Mouse (Mus musculus): Measurements from ENCODE around the gene Gstk1. TPM values are rescaled to one million over a fixed set of nuclear protein-coding genes. Genes with fewer than 3 reads are reported as not detected.
A peak's percentile ranks its signal among the peaks of the same experiment; 100 is the strongest.

Gstk1 gene
- polyA plus RNA-seq, 1 experiment from 2014 or later: 6.9 TPM

DNA sequence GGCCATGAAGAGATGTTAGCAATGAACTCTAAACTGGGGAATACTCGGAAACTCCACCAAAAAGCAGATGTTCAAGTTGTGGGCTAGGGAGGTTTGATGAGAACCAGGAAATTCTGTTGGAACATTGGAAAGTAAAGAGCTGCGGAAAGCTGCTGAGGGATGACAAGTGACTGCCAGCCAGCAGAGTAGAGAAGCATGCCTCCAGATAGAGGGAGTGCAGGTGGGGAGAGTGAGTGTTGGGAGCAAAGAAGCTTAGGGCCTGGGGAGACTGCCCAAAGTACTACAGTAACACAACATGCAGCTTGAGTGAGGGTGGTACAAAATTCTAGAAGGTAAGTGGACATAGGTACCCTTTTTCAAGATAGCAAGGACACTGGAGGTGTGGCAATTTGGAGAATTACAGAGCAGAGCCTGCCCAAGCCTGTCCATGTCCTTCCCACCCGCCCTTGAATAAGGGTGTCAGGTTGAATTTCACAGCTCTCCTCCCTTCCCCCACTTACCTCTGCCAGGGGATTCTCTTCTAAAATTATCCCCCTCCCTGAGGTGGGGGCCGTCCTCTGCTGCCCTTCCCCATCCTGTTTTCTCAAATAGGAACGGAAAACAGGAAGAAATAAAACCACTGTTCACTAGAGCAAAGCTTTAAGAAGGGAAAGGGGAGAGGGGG lies 37.3 kb downstream of the Gstk1 start:
- Histone ChIP-seq H3K27me3 (no peaks in the 10 kb centered on the region), H3K9me3 (replicated peaks) (no peaks in the 10 kb centered on the region), H3K4me3 (replicated peaks) (no peak overlapping the region), H3K27ac (no peak overlapping the region), H3K4me2 (no peak overlapping the region), H3K9ac (no peak overlapping the region), H3K4me1 (replicated peaks) (no peaks in the 10 kb centered on the region), H3K36me3 (peaks cover 64% of the 10 kb centered on the region)
- ATAC-seq (ENCODE audit: low read depth) (peak; percentile 12; the same call in 1 of the 2 replicates), DNase-seq (no peak)
- 59% methylated on average over 5 of the region's 5 CpGs for WGBS (ENCODE audit: insufficient replicate concordance)

DNA sequence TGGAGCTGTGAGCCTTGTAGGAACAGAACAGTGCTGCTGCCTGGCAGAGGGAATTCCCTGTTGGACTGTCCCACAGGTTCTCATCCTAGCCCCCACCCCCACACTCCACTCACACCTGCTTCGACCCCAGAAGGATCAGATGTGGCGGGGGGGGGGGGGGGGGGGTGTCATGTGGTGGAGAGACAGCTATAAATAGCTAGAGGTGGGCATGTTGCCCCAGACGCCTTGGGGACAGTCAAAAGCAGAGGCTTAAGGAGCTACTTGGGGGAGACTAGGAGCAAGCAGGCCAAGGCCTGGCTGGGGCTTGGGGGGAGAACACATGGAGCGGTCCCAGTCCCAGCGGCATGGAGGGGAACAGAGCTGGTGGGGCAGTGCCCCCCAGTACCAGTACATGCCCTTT lies 40.7 kb downstream of the Gstk1 start, which contains the start of gene Clcn1:
TSS of gene Clcn1 (plus strand) at position 238 of the 400 bp plus-strand sequence.
- WGBS (ENCODE audit: insufficient replicate concordance): 79% methylated on average over 4 of the region's 5 CpGs
- Histone ChIP-seq H3K4me3 (replicated peaks) (no peak within 1 kb of the TSS), H3K27me3 (no peaks in the 10 kb centered on the region), H3K4me1 (replicated peaks) (no peaks in the 10 kb centered on the region), H3K27ac (no peak within 1 kb of the TSS), H3K36me3 (peaks cover 32% of the 10 kb centered on the region), H3K9me3 (replicated peaks) (no peaks in the 10 kb centered on the region), H3K9ac (no peak within 1 kb of the TSS), H3K4me2 (no peak within 1 kb of the TSS)
- ATAC-seq (ENCODE audit: low read depth) (no peak), DNase-seq (no peak)

DNA sequence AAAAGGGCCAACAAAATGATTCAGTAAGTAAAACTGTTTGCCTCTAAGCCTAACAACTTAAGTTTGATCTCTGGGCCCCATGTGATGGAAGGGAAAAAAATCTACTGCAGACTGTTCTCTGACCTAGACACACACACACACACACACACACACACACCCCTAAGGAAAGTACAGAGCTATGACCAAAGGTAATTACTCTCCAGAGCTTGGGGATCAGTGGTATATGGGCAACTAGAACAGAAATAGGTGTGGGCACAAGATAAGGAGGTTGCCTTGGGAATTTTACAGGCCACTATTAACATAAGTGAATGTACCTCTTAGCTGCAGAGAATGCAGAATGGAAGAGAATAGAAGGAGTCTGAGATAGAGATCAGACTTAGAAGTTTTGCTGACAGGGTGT lies 41.8 kb downstream of the Gstk1 start:
- ATAC-seq (ENCODE audit: low read depth): no peak
- no peaks in the 10 kb centered on the region for H3K27me3 ChIP-seq
- H3K4me2 ChIP-seq: no peak overlapping the region
- H3K9me3 ChIP-seq (replicated peaks): no peaks in the 10 kb centered on the region
- no peak for DNase-seq
- H3K27ac ChIP-seq: no peak overlapping the region
- no peaks in the 10 kb centered on the region for H3K4me1 ChIP-seq (replicated peaks)
- H3K9ac ChIP-seq: no peak overlapping the region
- no peak overlapping the region for H3K4me3 ChIP-seq (replicated peaks)
- peaks cover 20% of the 10 kb centered on the region for H3K36me3 ChIP-seq

DNA sequence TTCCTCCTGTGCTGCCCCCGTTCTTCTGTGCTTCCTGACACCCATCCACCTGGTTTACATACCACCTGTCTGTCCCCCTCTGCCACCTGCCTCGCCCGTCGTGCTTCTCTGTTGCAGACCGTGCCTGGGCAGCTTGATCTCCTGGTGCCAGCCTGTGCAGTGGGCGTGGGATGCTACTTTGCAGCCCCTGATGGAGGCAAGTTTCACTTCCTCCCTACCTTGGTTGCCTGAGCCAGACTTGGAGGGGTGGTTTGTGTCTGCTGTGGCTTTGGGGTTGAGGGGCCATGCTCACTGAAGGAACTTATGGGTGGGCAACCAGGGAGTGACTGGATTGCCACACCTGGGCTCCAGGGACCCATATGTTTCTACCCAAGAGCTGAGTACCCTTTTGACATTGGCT lies 47.6 kb downstream of the Gstk1 start:
- ATAC-seq (ENCODE audit: low read depth): no peak
- WGBS (ENCODE audit: insufficient replicate concordance): 63% methylated on average over 6 of the region's 6 CpGs

DNA sequence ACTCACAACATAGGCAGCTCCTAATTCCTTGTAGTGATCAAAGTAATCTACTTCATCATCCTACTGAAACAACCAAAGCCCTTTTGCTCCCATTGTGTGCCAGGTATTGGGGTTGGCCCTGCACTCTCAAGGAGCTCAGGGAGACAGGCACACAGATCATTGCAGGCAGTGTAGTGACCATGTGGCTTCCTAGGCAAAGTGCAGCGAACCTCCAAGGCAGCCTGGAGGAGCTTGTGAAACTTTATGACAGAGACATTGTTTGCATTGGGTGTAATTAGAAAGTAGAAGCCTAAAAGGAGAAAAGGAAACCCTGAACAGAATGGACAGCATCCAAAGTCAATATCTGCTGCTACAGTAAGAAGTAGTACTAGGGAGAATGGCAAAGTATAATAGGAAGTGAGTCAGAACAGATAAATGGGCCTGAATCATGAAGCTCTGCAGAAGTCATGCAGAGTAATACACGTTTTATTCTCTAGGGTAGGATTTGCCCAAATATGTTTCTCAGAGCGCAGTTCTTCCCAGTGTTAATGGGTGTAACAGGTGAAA lies 49.9 kb downstream of the Gstk1 start:
- WGBS (ENCODE audit: insufficient replicate concordance): 58% methylated on average over 3 of the region's 3 CpGs
- Histone ChIP-seq H3K9ac (no peak overlapping the region), H3K9me3 (replicated peaks) (no peaks in the 10 kb centered on the region), H3K27me3 (no peaks in the 10 kb centered on the region), H3K4me3 (replicated peaks) (no peak overlapping the region), H3K36me3 (no peaks in the 10 kb centered on the region), H3K27ac (no peak overlapping the region), H3K4me2 (no peak overlapping the region), H3K4me1 (replicated peaks) (no peaks in the 10 kb centered on the region)
- ATAC-seq (ENCODE audit: low read depth) (no peak), DNase-seq (no peak)

More for the DNA sequence above, 47.6 kb downstream of the Gstk1 start:
- Histone ChIP-seq H3K4me2 (no peak overlapping the region), H3K27ac (no peak overlapping the region), H3K36me3 (no peaks in the 10 kb centered on the region), H3K9ac (no peak overlapping the region), H3K4me3 (replicated peaks) (no peak overlapping the region), H3K27me3 (no peaks in the 10 kb centered on the region), H3K4me1 (replicated peaks) (no peaks in the 10 kb centered on the region), H3K9me3 (replicated peaks) (no peaks in the 10 kb centered on the region)
- no peak for DNase-seq

DNA sequence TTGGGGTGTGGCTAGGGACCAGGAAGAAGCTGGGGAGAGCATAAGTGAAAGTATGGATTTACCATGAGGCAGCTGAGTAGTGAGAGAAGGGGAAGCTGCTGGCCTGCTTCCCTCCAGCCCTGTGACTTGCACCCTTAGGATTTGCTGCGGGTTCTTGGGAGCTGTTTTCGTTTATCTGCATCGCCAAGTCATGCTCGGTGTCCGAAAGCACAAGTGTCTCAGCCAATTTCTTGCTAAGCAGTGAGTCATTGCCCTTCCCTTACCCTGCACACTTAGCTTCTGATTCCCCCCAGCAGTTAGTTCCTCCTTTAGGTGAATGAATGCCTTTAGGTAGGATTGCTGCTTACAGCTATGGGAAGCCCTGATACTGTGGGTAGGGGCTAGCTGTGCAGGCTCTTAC lies 53.6 kb downstream of the Gstk1 start:
- no peak overlapping the region for H3K27ac ChIP-seq
- ATAC-seq (ENCODE audit: low read depth): no peak
- no peak for DNase-seq
- no peaks in the 10 kb centered on the region for H3K36me3 ChIP-seq
- WGBS (ENCODE audit: insufficient replicate concordance): 33% methylated on average over 5 of the region's 5 CpGs
- H3K4me2 ChIP-seq: no peak overlapping the region
- no peak overlapping the region for H3K9ac ChIP-seq
- no peak overlapping the region for H3K4me3 ChIP-seq (replicated peaks)
- H3K27me3 ChIP-seq: no peaks in the 10 kb centered on the region
- no peaks in the 10 kb centered on the region for H3K9me3 ChIP-seq (replicated peaks)
- no peaks in the 10 kb centered on the region for H3K4me1 ChIP-seq (replicated peaks)

Other genes with a start within 250 kb of the Gstk1 start
- gene Sva, start 207.5 kb upstream of the Gstk1 start, polyA plus RNA-seq (2015; fragmentation: Nextera tagmentation; extraction: Ambion mirVana): not detected in 2 replicates
- not detected in 2 replicates for gene Tas2r139, start 105.0 kb upstream of the Gstk1 start, polyA plus RNA-seq (2015; fragmentation: Nextera tagmentation; extraction: Ambion mirVana)
- not detected in 2 replicates for gene Tas2r144, start 30.6 kb upstream of the Gstk1 start, polyA plus RNA-seq (2015; fragmentation: Nextera tagmentation; extraction: Ambion mirVana)
- gene Tmem139, start 16.0 kb downstream of the Gstk1 start, polyA plus RNA-seq (2015; fragmentation: Nextera tagmentation; extraction: Ambion mirVana): 0.12 TPM in 1 of 2 replicates, not detected in the other
- gene Casp2, start 19.1 kb downstream of the Gstk1 start, polyA plus RNA-seq (2015; fragmentation: Nextera tagmentation; extraction: Ambion mirVana): 26.0 and 29.8 TPM in 2 replicates
- gene Clcn1, start 40.8 kb downstream of the Gstk1 start, polyA plus RNA-seq (2015; fragmentation: Nextera tagmentation; extraction: Ambion mirVana): 0.08 TPM in 1 of 2 replicates, not detected in the other
- gene Fam131b, start 78.7 kb downstream of the Gstk1 start, polyA plus RNA-seq (2015; fragmentation: Nextera tagmentation; extraction: Ambion mirVana): 0.05 TPM in 2 replicates
- gene Zyx, start 103.7 kb downstream of the Gstk1 start, polyA plus RNA-seq (2015; fragmentation: Nextera tagmentation; extraction: Ambion mirVana): 36.5 and 39.7 TPM in 2 replicates
- 2.7 and 2.9 TPM in 2 replicates for gene Epha1, start 127.3 kb downstream of the Gstk1 start, polyA plus RNA-seq (2015; fragmentation: Nextera tagmentation; extraction: Ambion mirVana)
- gene Tas2r143, start 154.3 kb downstream of the Gstk1 start, polyA plus RNA-seq (2015; fragmentation: Nextera tagmentation; extraction: Ambion mirVana): not detected in 2 replicates
- not detected in 2 replicates for gene Tas2r135, start 159.5 kb downstream of the Gstk1 start, polyA plus RNA-seq (2015; fragmentation: Nextera tagmentation; extraction: Ambion mirVana)
- gene Tas2r126, start 188.6 kb downstream of the Gstk1 start, polyA plus RNA-seq (2015; fragmentation: Nextera tagmentation; extraction: Ambion mirVana): not detected in 2 replicates
- gene Olfr458, start 219.3 kb downstream of the Gstk1 start, polyA plus RNA-seq (2015; fragmentation: Nextera tagmentation; extraction: Ambion mirVana): not detected in 2 replicates
- gene Olfr457, start 230.4 kb downstream of the Gstk1 start, polyA plus RNA-seq (2015; fragmentation: Nextera tagmentation; extraction: Ambion mirVana): not detected in 2 replicates
- not detected in 2 replicates for gene Olfr456, start 241.3 kb downstream of the Gstk1 start, polyA plus RNA-seq (2015; fragmentation: Nextera tagmentation; extraction: Ambion mirVana)

All from liver, embryonic 13.5 days (tissue).